Mouse (Mus musculus) hindbrain, embryonic 16.5 days (tissue): ENCODE results near the gene Rufy4. TPM values are rescaled to one million over a fixed set of nuclear protein-coding genes. Genes with fewer than 3 reads are reported as not detected.

ENCODE experiments used
- ATAC-seq: fragments of 200-750 bp; cut with Nextera tagmentation; 2 replicates; pipeline ENCODE4 v1.8.0; 2017; ENCODE audit warnings: moderate TSS enrichment, moderate library complexity
- H3K27ac ChIP-seq: fragments of 300-500 bp; sonication (generic); 2 replicates; pipeline ENCODE4 v1.5.1; 2014; ENCODE audit warnings: low read depth, mild to moderate bottlenecking, control low read depth, low read length, moderate library complexity
- H3K27me3 ChIP-seq: fragments of 300-500 bp; sonication (generic); replicated peaks from 2 replicates; pipeline ENCODE4 v1.6.1; 2014; ENCODE audit warnings: low read length; ENCODE audit not compliant: control insufficient read depth, insufficient read depth
- H3K36me3 ChIP-seq: fragments of 300-500 bp; sonication (generic); 2 replicates; pipeline ENCODE4 v1.6.1; 2014; ENCODE audit warnings: mild to moderate bottlenecking, low read length, moderate library complexity, mixed read lengths; ENCODE audit not compliant: control insufficient read depth, insufficient read depth
- H3K4me1 ChIP-seq: fragments of 300-500 bp; sonication (generic); 2 replicates; pipeline ENCODE4 v1.6.1; 2014; ENCODE audit warnings: low read depth, low read length; ENCODE audit not compliant: control insufficient read depth, insufficient read depth
- H3K4me2 ChIP-seq: fragments of 300-500 bp; sonication (generic); 2 replicates; pipeline ENCODE4 v1.6.1; 2014; ENCODE audit warnings: mild to moderate bottlenecking, low read length, control low read depth, moderate library complexity
- H3K4me3 ChIP-seq: fragments of 300-500 bp; sonication (generic); 2 replicates; pipeline ENCODE4 v1.5.1; 2014; ENCODE audit warnings: mild to moderate bottlenecking, low read length, control low read depth, moderate library complexity
- H3K9ac ChIP-seq: fragments of 300-500 bp; sonication (generic); 2 replicates; pipeline ENCODE4 v1.6.1; 2014; ENCODE audit warnings: low read depth, mild to moderate bottlenecking, control low read depth, low read length, moderate library complexity
- H3K9me3 ChIP-seq: fragments of 300-500 bp; sonication (generic); 2 replicates; pipeline ENCODE4 v1.6.1; 2014; ENCODE audit warnings: mild to moderate bottlenecking, low read length, moderate library complexity; ENCODE audit not compliant: control insufficient read depth
- WGBS: fragments of 180-500 bp; shearing (Covaris S2); extraction: QIAGEN DNeasy Blood & Tissue Kit; methylation state at CpG from one replicate; pipeline ENCODE4 v1.1.7; 2014; 5-methylcytosine and 5-hydroxymethylcytosine counted together
- polyA plus RNA-seq: library from polyadenylated mRNA; unstranded; fragments of >200 nt; fragmentation: Nextera tagmentation; extraction: Ambion mirVana; gene quantifications from 2 replicates; pipeline ENCODE4 v1.2.1, GENCODE M21; 2015

Gene Rufy4
- polyA plus RNA-seq, 1 experiment from 2014 or later, result 0.14 TPM

DNA sequence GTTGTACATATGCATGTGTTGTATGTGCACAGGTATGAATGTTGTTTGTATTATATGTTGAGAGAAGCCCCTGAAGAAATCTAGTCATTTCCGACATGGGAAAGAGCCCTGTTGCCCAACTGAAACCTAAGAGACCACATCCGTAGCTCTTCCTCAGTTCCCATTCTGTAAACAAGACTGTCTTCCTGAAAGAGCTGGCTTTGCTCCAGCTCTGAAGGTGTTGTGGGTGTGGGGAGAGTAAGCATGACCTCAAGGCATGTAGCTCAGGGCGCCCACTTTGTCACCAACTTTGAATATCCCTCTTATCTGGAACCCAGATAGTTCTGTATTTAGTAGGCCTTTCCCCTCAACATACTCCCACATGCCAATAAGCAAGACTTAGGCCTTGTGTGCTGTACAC lies 53.3 kb downstream of the Rufy4 start:
- H3K9ac ChIP-seq, result no peak overlapping the region
- no peaks in the 10 kb centered on the region for H3K9me3 ChIP-seq
- no peaks in the 10 kb centered on the region for H3K27me3 ChIP-seq
- no peaks in the 10 kb centered on the region for H3K4me1 ChIP-seq
- H3K4me3 ChIP-seq, result no peak overlapping the region
- H3K36me3 ChIP-seq, result no peaks in the 10 kb centered on the region
- H3K27ac ChIP-seq, result no peak overlapping the region
- ATAC-seq, result no peak
- 86% methylated on average over 3 of the region's 3 CpGs for WGBS
- no peak overlapping the region for H3K4me2 ChIP-seq

DNA sequence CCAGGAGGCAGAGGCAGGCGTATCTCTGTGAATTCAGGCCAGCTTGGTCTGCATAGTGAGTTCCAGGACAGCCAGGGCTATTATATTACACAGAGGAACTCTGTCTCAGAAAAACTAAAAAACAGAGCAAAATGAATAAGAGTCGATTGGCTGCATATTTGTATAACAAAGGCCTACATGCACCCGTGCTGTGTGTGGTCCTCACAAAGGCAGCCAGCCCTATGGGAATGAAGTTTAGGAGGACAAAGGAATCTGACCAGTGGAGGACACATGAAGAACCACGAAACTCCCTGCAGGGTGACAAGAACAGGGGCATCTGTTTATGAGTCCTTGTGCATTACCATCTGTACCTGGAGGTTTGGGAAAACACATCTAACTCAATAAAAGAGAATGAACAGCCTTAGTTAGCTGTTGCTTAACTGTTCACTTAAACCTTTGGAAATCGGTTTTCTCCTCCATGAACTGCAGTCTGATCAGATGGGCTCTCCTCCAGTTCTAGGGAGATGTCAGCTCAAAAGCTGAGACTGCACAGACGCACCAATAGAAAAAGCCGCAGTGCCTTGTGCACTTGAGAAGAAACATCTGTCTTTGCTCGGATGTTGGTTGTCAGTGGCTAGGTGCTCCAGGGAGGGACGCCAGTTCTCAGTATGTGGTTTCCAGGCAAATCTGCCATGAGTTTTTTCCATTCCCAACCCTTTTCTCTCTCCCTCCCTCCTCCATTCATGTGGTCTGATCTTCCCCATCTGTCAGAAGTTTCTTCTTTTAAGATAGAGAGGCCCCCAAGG lies 54.5 kb downstream of the Rufy4 start:
- H3K27me3 ChIP-seq, result no peaks in the 10 kb centered on the region
- H3K9ac ChIP-seq, result no peak overlapping the region
- WGBS, result 54% methylated on average over 9 of the region's 9 CpGs
- H3K36me3 ChIP-seq, result no peaks in the 10 kb centered on the region
- H3K4me1 ChIP-seq, result no peaks in the 10 kb centered on the region
- no peak overlapping the region for H3K4me2 ChIP-seq
- H3K4me3 ChIP-seq, result no peak overlapping the region
- H3K9me3 ChIP-seq, result no peaks in the 10 kb centered on the region
- no peak for ATAC-seq
- H3K27ac ChIP-seq, result no peak overlapping the region

- no peak for ATAC-seq
- Histone ChIP-seq H3K4me1 (no peaks in the 10 kb centered on the region), H3K27ac (no peak overlapping the region), H3K9me3 (no peaks in the 10 kb centered on the region), H3K27me3 (no peaks in the 10 kb centered on the region), H3K9ac (no peak overlapping the region), H3K36me3 (no peaks in the 10 kb centered on the region), H3K4me2 (no peak overlapping the region), H3K4me3 (no peak overlapping the region)
- 88% methylated on average over 2 of the region's 2 CpGs for WGBS
Observed at GRCm38 (mm10) chr1:74181462-74181861, 56.1 kb downstream of the Rufy4 start.

GRCm38 (mm10) chr1:74183006-74183405 lies 57.7 kb downstream of the Rufy4 start:
- H3K36me3 ChIP-seq, result no peaks in the 10 kb centered on the region
- no peak overlapping the region for H3K4me3 ChIP-seq
- no peaks in the 10 kb centered on the region for H3K4me1 ChIP-seq
- no peaks in the 10 kb centered on the region for H3K9me3 ChIP-seq
- no peak overlapping the region for H3K9ac ChIP-seq
- no peaks in the 10 kb centered on the region for H3K27me3 ChIP-seq
- no peak for ATAC-seq
- 61% methylated on average over 2 of the region's 2 CpGs for WGBS
- H3K4me2 ChIP-seq, result no peak overlapping the region
- no peak overlapping the region for H3K27ac ChIP-seq

DNA sequence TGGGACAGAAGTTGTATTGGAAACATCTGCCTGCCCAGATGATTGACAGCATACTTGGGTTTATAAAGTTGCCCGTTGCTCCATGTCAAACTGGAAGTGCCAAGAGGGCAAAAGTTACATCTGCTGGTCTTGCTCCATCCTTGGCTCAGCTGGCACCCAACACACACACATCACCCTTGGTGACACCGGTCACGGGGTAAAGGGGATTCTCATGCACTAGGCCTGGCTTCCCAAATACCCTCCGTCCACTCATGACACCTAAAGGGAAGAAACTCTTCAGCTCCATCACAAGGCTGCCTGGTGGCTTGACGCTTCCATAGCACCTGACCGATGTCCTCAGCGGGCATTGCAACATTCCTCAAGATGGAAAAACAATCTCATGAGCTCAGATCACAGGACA lies 65.1 kb downstream of the Rufy4 start:
- Histone ChIP-seq H3K4me2 (no peak overlapping the region), H3K27me3 (no peaks in the 10 kb centered on the region), H3K9me3 (no peaks in the 10 kb centered on the region), H3K4me1 (no peaks in the 10 kb centered on the region), H3K36me3 (no peaks in the 10 kb centered on the region), H3K4me3 (no peak overlapping the region), H3K9ac (no peak overlapping the region), H3K27ac (no peak overlapping the region)
- ATAC-seq, result no peak
- 93% methylated on average over 7 of the region's 7 CpGs for WGBS

GRCm38 (mm10) chr1:74192711-74193110 lies 67.4 kb downstream of the Rufy4 start:
- no peaks in the 10 kb centered on the region for H3K36me3 ChIP-seq
- no peak overlapping the region for H3K27ac ChIP-seq
- 87% methylated on average over 2 of the region's 2 CpGs for WGBS
- no peaks in the 10 kb centered on the region for H3K27me3 ChIP-seq
- no peak overlapping the region for H3K4me3 ChIP-seq
- no peak overlapping the region for H3K4me2 ChIP-seq
- H3K9ac ChIP-seq, result no peak overlapping the region
- no peaks in the 10 kb centered on the region for H3K4me1 ChIP-seq
- no peaks in the 10 kb centered on the region for H3K9me3 ChIP-seq
- no peak for ATAC-seq

DNA sequence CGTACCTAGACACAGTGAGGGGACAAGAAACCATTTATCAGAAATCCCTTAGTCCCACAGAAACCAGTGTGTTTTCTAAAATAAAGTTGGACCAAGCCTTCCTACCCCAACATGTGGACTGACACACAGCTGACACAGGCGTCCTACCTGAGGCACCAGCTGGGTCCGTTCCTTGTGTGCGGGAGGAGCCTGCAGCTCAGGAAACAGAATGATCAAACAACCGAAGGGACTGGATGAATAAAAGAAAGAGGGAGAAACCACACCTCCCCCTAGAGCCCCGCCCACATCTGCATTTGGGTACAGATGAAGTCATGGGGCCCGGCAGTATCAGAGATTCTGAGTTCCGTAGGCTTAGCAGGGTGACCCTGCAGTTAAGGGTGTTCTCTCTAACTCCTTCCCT lies 69.1 kb downstream of the Rufy4 start, which contains the start of gene Cxcr1:
Gene Cxcr1, minus strand, starts transcription at position 187 of the 400 bp plus-strand sequence.
- H3K27me3 ChIP-seq, result no peaks in the 10 kb centered on the region
- 78% methylated on average over 8 of the region's 8 CpGs for WGBS
- H3K9ac ChIP-seq, result no peak within 1 kb of the TSS
- H3K4me3 ChIP-seq, result no peak within 1 kb of the TSS
- H3K4me1 ChIP-seq, result no peaks in the 10 kb centered on the region
- no peak for ATAC-seq
- H3K27ac ChIP-seq, result no peak within 1 kb of the TSS
- no peaks in the 10 kb centered on the region for H3K36me3 ChIP-seq
- H3K4me2 ChIP-seq, result no peak within 1 kb of the TSS
- no peaks in the 10 kb centered on the region for H3K9me3 ChIP-seq

DNA sequence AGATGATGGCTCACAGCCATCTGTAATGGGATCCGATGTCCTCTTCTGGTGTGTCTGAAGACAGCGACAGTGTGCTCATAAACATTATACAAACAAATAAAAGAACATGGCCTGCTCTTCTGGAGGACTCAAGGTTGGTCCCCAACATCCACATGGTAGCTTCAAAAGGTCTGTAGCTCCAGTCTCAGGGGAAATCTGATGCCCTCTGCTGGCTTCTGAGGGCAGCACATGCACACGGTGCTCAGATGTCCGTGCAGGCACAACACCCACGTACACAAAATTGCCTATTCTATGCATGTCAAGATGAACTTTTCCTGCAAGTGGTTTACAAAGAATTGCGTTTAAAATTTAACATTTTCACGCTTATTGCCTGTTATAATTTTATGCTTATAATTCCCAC lies 70.6 kb downstream of the Rufy4 start:
- ATAC-seq, result no peak
- H3K4me1 ChIP-seq, result no peaks in the 10 kb centered on the region
- no peak overlapping the region for H3K4me3 ChIP-seq
- H3K9ac ChIP-seq, result no peak overlapping the region
- H3K27me3 ChIP-seq, result no peaks in the 10 kb centered on the region
- WGBS, result 46% methylated on average over 7 of the region's 7 CpGs
- no peaks in the 10 kb centered on the region for H3K9me3 ChIP-seq
- H3K27ac ChIP-seq, result no peak overlapping the region
- H3K36me3 ChIP-seq, result no peaks in the 10 kb centered on the region
- no peak overlapping the region for H3K4me2 ChIP-seq

- Histone ChIP-seq H3K36me3 (no peaks in the 10 kb centered on the region), H3K9me3 (no peaks in the 10 kb centered on the region), H3K9ac (no peak overlapping the region), H3K4me1 (no peaks in the 10 kb centered on the region), H3K27me3 (no peaks in the 10 kb centered on the region), H3K27ac (no peak overlapping the region), H3K4me2 (no peak overlapping the region), H3K4me3 (no peak overlapping the region)
- WGBS, result 82% methylated on average over 17 of the region's 17 CpGs
- ATAC-seq, result no peak
Observed at GRCm38 (mm10) chr1:74196621-74197419, 71.5 kb downstream of the Rufy4 start.
